Mouse (Mus musculus): ENCODE results near the gene Ptpdc1.

Gene Ptpdc1

GRCm38 (mm10) chr13:48546330-48546917 lies 79.0 kb downstream of the Ptpdc1 start:
- DNase-seq (ENCODE audit: low read depth): peak; percentile 97

- peak; percentile 99 for DNase-seq (ENCODE audit: low read depth)
Observed at GRCm38 (mm10) chr13:48545476-48546281, 79.8 kb downstream of the Ptpdc1 start.

GRCm38 (mm10) chr13:48544867-48545266 lies 80.6 kb downstream of the Ptpdc1 start:
- DNase-seq (ENCODE audit: low read depth): no peak

- no peak for DNase-seq (ENCODE audit: low read depth)
Observed at GRCm38 (mm10) chr13:48544391-48544790, 81.1 kb downstream of the Ptpdc1 start.

GRCm38 (mm10) chr13:48540488-48540887 lies 85.0 kb downstream of the Ptpdc1 start:
- no peak for DNase-seq (ENCODE audit: low read depth)

- DNase-seq (ENCODE audit: low read depth): no peak
Observed at GRCm38 (mm10) chr13:48533441-48533840, 92.0 kb downstream of the Ptpdc1 start.

GRCm38 (mm10) chr13:48531448-48531847 lies 94.0 kb downstream of the Ptpdc1 start:
- no peak for DNase-seq (ENCODE audit: low read depth)

- DNase-seq (ENCODE audit: low read depth): no peak
Observed at GRCm38 (mm10) chr13:48530685-48531084, 94.8 kb downstream of the Ptpdc1 start.

- DNase-seq (ENCODE audit: low read depth): no peak
Observed at GRCm38 (mm10) chr13:48529028-48529427, 96.4 kb downstream of the Ptpdc1 start.

GRCm38 (mm10) chr13:48528123-48528871 lies 97.2 kb downstream of the Ptpdc1 start:
- DNase-seq (ENCODE audit: low read depth): peak; percentile 91

All from induced T-regulatory cell, adult 2 months (primary cell).